Mouse (Mus musculus) Patski (cell line): ENCODE results near the gene Akap6. TPM values are rescaled to one million over a fixed set of nuclear protein-coding genes. Genes with fewer than 3 reads are reported as not detected.
"Not testable (repeated sequence)": the region's sequence is repeated elsewhere in the genome, so short reads cannot be mapped to it uniquely, and the experiment has no call there.

Source experiments
- ATAC-seq: fragments of 100-300 bp; one replicate; pipeline ENCODE4 v1.8.0; 2021
- CTCF ChIA-PET: fragments of 350-600 bp; sonication (Branson Sonifier 250); formaldehyde crosslinking; loops from one replicate; lab custom pipeline; 2022; ENCODE audit warnings: inconsistent platforms; lab: Charles Lee
- POLR2A ChIA-PET: fragments of 350-600 bp; sonication (Branson Sonifier 250); formaldehyde crosslinking; loops from one replicate; lab custom pipeline; 2022; ENCODE audit warnings: antibody characterized with exemption, inconsistent platforms; lab: Charles Lee
- DNase-seq: peaks from one replicate; pipeline ENCODE4 v3.0.0-alpha.2; 2011; ENCODE audit warnings: low read depth, low spot score
- H3K27me3 ChIP-seq: fragments of 371-371 bp; one replicate; pipeline ENCODE4 v1.5.1; 2021
- CTCF ChIP-seq: fragments of 100-300 bp; IDR thresholded peaks from one replicate; pipeline ENCODE4 v1.5.1; 2021
- in situ Hi-C: fragments of 300-500 bp; cut with MboI; formaldehyde crosslinking; loops from 3 replicates; pipeline ENCODE4 v1.11.1; 2018; ENCODE audit warnings: low pct_unique_long_range_greater_than_20kb, mixed read lengths
- polyA plus RNA-seq: library from polyadenylated mRNA; unstranded; gene quantifications from one replicate; pipeline ENCODE4 v1.2.3, GENCODE M21; 2021

Gene Akap6
- polyA plus RNA-seq, 1 experiment from 2014 or later: 0.64 TPM

DNA sequence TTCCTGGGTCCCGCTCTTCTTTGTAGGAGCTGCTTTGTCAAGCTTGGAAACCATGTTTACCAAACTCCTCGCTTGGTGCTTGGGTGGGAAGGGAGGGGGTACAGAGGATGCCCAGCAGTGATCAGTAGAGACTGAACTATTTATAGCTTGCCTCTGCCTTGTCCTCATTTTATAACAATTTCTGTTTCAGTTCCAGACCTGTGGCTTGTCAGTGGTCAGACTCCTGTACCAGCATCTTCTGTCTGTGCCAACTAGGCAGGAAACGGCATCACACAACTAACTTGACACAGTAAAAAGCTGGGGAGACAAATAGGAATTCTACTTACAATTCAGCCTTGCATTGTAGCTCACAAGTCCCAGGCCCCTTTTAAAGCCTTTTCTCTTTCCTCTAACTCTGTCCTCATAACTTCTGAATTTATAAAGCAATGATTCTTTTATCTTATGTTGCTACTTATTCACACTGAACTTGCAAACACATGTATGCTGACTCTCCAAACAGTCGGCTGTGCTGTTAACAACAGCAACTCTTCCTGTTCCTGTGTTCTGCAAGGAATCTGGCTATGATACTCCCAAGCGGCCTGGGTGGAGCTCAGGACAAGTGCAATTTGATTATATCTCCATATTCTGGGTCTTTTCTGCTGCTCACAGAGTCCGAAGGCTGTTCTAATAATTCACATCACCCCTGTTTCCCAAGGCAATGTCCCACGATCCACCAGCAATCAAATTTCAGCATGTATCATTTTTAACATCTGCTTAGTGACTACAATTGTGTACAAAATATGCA, 12.9 kb downstream of the Akap6 start:
- ATAC-seq: no peak
- no peaks in the 10 kb centered on the region for H3K27me3 ChIP-seq
- CTCF ChIA-PET: no interaction called here
- in situ Hi-C loops: no loop called here
- no peak for TF ChIP-seq CTCF
- POLR2A ChIA-PET: no interaction called here
- no peak for DNase-seq

- in situ Hi-C loops: no loop called here
- ATAC-seq: no peak
- TF ChIP-seq CTCF: no peak
- POLR2A ChIA-PET: no interaction called here
- H3K27me3 ChIP-seq: no peaks in the 10 kb centered on the region
- DNase-seq: no peak
- CTCF ChIA-PET: no interaction called here
Observed at GRCm38 (mm10) chr12:52718392-52718791, 19.2 kb downstream of the Akap6 start.

- ATAC-seq (no peak), DNase-seq (no peak)
- no peak for TF ChIP-seq CTCF
- in situ Hi-C loops: no loop called here
- no peaks in the 10 kb centered on the region for H3K27me3 ChIP-seq
- CTCF ChIA-PET: no interaction called here
- POLR2A ChIA-PET: no interaction called here
Observed at GRCm38 (mm10) chr12:52719232-52719631, 20.0 kb downstream of the Akap6 start.

- DNase-seq (no peak), ATAC-seq (no peak)
- no peak for TF ChIP-seq CTCF
- ChIA-PET POLR2A (no interaction called here), CTCF (no interaction called here)
- no peaks in the 10 kb centered on the region for H3K27me3 ChIP-seq
- in situ Hi-C loops: no loop called here
Observed at GRCm38 (mm10) chr12:52719681-52720080, 20.5 kb downstream of the Akap6 start.

DNA sequence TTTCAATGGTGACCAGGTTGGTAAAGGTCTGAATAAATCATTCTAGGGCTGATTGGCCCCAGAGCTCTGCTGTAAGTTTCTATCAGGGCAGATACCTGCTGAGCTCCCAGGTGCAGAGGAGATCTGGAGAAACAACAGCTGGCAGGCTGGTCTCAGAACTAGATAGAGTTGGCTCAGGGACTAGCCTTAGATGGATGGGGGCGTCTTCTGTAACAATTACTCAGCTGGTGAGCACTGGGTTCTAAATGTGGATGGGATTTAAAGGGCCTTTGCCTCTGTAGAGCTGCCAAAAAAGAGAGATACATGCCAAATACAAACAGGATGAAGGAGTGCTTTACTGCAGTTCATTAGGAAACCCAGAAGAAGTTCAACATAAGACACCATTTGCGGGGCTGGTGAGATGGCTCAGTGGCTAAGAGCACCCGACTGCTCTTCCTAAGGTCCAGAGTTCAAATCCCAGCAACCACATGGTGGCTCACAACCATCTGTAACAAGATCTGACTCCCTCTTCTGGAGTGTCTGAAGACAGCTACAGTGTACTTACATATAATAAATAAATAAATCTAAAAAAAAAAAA, 24.9 kb downstream of the Akap6 start:
- in situ Hi-C loops, POLR2A ChIA-PET: not testable (repeated sequence)

GRCm38 (mm10) chr12:52726434-52727231, 27.4 kb downstream of the Akap6 start:
- no peaks in the 10 kb centered on the region for H3K27me3 ChIP-seq
- DNase-seq: no peak
- ChIA-PET POLR2A (interaction anchor here (0.6 kb wide), 1 partner anchor 88 kb away, joined by 3 read pairs; no protein-coding TSS in a partner anchor), CTCF (interaction anchor here (1.1 to 1.6 kb wide), 3 partner anchors 12 to 87 kb away, joined by 3 to 4 read pairs (median 3); no protein-coding TSS in a partner anchor)
- no peak for TF ChIP-seq CTCF
- in situ Hi-C loops: no loop called here
- ATAC-seq: no peak

More for the DNA sequence above, 24.9 kb downstream of the Akap6 start:
- CTCF ChIA-PET, ATAC-seq, H3K27me3 ChIP-seq, DNase-seq: not testable (repeated sequence)

GRCm38 (mm10) chr12:52729396-52729795, 30.2 kb downstream of the Akap6 start:
- CTCF ChIA-PET: no interaction called here
- POLR2A ChIA-PET: no interaction called here
- in situ Hi-C loops: no loop called here

DNA sequence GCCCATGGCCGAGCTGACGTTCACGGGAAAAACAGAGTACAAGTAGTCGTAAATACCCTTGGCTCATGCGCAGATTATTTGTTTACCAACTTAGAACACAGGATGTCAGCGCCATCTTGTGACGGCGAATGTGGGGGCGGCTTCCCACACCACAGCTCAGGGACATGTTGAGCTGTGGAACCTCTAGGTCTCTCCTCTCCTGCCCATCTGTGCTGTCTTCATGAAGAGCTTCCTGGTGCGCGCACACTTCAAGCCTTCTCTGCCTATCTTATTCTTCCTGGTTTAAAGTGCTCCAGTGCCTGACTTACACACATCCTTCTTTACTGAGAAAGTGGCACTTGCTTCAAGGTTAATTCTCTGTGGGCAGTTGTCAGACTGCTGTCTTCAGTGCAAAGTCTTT, 36.0 kb downstream of the Akap6 start:
- in situ Hi-C loops, ATAC-seq, DNase-seq, CTCF ChIA-PET, H3K27me3 ChIP-seq, POLR2A ChIA-PET: not testable (repeated sequence)

More at GRCm38 (mm10) chr12:52729396-52729795, 30.2 kb downstream of the Akap6 start:
- TF ChIP-seq CTCF: no peak
- DNase-seq (no peak), ATAC-seq (no peak)
- no peaks in the 10 kb centered on the region for H3K27me3 ChIP-seq

GRCm38 (mm10) chr12:52737151-52737550, 38.0 kb downstream of the Akap6 start:
- ATAC-seq: no peak
- DNase-seq: no peak
- TF ChIP-seq CTCF: no peak
- no peaks in the 10 kb centered on the region for H3K27me3 ChIP-seq
- ChIA-PET POLR2A (no interaction called here), CTCF (no interaction called here)
- in situ Hi-C loops: no loop called here

GRCm38 (mm10) chr12:52739326-52739725, 40.1 kb downstream of the Akap6 start:
- POLR2A ChIA-PET: no interaction called here
- CTCF ChIA-PET: interaction anchor here (1.1 kb wide), 1 partner anchor 12 kb away, joined by 4 read pairs; no protein-coding TSS in a partner anchor
- in situ Hi-C loops: no loop called here
- DNase-seq: no peak
- H3K27me3 ChIP-seq: no peaks in the 10 kb centered on the region
- TF ChIP-seq CTCF: no peak
- no peak for ATAC-seq
